Mouse (Mus musculus) small intestine, adult 2 months (tissue): ENCODE data around the gene Lca5. TPM values are rescaled to one million over a fixed set of nuclear protein-coding genes. Genes with fewer than 3 reads are reported as not detected.

Source experiments
- H3K27ac ChIP-seq: fragments of 200-500 bp; 2 replicates; pipeline ENCODE4 v1.5.1; 2012; ENCODE audit warnings: low read depth, low read length, control low read depth, inconsistent platforms; ENCODE audit not compliant: insufficient read depth
- H3K27me3 ChIP-seq: fragments of 200-500 bp; 2 replicates; pipeline ENCODE4 v1.6.1; 2012; ENCODE audit warnings: mild to moderate bottlenecking, moderate library complexity, low read length, inconsistent platforms; ENCODE audit not compliant: control insufficient read depth, insufficient read depth
- H3K36me3 ChIP-seq: fragments of 200-500 bp; 2 replicates; pipeline ENCODE4 v1.6.1; 2012; ENCODE audit warnings: mild to moderate bottlenecking, low read length, control low read depth, inconsistent platforms; ENCODE audit not compliant: control insufficient read depth, insufficient read depth
- H3K4me1 ChIP-seq: fragments of 200-500 bp; 2 replicates; pipeline ENCODE4 v1.6.1; 2012; ENCODE audit warnings: low read length, inconsistent platforms, mixed read lengths; ENCODE audit not compliant: control insufficient read depth, insufficient read depth, insufficient read length
- H3K4me3 ChIP-seq: fragments of 200-500 bp; 2 replicates; pipeline ENCODE4 v1.5.1; 2012; ENCODE audit warnings: low read depth, mild to moderate bottlenecking, control low read depth, inconsistent platforms, low read length, moderate library complexity
- CTCF ChIP-seq: fragments of 200-500 bp; IDR thresholded peaks from 2 replicates; pipeline ENCODE4 v1.5.1; 2012; ENCODE audit warnings: low read depth, mild to moderate bottlenecking, control low read depth, inconsistent platforms, low read length, moderate library complexity, mixed read lengths; ENCODE audit not compliant: insufficient replicate concordance, insufficient read length; ENCODE audit errors: extremely low read depth
- POLR2A ChIP-seq: fragments of 200-500 bp; IDR thresholded peaks from 2 replicates; pipeline ENCODE4 v1.6.1; 2012; ENCODE audit warnings: low read depth, mild to moderate bottlenecking, control low read depth, inconsistent platforms, low read length, moderate library complexity
- WGBS: fragments of 180-500 bp; shearing (Covaris S2); methylation state at CpG from one replicate; pipeline ENCODE4 v1.1.7; 2018; 5-methylcytosine and 5-hydroxymethylcytosine counted together
- polyA plus RNA-seq: library from polyadenylated mRNA; depleted of rRNA; stranded (reverse); fragments of >200 nt; gene quantifications from 2 replicates; pipeline ENCODE4 v1.2.3, GENCODE M21; 2012; rRNA removed

Lca5 gene
- polyA plus RNA-seq: 0.13 and 0.18 TPM in 2 replicates

DNA sequence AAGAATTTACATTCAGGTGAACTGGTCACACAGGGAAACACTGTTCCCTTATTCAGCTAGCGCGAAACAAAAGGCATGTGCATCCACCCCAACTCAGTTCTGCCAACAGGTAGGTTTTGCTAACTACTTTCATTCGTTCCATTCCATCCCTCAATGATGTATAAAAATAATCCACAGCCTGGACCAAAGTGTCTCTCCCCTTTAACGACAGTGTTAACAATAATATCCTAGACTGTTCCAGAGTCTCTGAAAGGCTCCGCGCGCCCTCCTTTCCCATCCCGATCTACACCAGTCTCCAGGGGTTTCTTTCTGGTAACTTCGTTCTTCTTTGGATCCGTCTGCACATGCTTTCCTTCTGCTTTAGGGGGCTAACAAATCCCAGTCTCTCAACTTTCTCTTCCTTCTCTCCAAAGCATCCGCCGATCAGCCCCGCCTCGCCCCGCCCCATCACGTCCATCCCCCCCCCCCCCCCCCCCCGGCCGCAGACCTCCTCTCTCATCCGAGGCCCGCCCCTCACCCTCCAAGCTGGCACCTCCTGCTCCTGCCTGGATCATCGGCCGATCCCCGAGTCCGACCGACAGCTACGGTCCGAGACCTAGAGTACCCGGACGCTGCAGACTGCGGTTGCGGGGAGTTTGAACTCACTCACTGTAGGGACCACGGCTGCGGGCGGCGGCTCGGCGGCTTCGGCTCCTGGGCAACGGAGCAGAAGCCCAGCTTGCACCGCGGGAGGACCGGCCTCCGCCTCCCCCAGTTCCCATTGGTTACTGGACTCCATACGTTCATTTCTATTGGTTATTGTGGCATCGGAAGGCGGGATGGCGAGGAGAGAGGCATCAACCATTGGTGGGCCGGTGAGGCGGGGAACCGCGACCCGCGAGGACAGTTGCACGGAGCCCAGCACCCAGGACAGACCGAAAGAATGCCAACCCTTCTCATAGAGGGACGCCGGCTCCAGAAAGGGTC lies at the start of gene Lca5:
Lca5 (minus strand) TSS at position 736 of the 966 bp plus-strand sequence.
- TF ChIP-seq POLR2A: no peak
- H3K36me3 ChIP-seq: no peaks in the 10 kb centered on the region
- peak within 1 kb of the TSS; percentile 19; the same call in 1 of the 2 replicates for H3K27ac ChIP-seq
- no peaks in the 10 kb centered on the region for H3K27me3 ChIP-seq
- H3K4me3 ChIP-seq: peak within 1 kb of the TSS; percentile 83
- no peaks in the 10 kb centered on the region for H3K4me1 ChIP-seq
- 2% methylated on average over 54 of the region's 57 CpGs for WGBS

DNA sequence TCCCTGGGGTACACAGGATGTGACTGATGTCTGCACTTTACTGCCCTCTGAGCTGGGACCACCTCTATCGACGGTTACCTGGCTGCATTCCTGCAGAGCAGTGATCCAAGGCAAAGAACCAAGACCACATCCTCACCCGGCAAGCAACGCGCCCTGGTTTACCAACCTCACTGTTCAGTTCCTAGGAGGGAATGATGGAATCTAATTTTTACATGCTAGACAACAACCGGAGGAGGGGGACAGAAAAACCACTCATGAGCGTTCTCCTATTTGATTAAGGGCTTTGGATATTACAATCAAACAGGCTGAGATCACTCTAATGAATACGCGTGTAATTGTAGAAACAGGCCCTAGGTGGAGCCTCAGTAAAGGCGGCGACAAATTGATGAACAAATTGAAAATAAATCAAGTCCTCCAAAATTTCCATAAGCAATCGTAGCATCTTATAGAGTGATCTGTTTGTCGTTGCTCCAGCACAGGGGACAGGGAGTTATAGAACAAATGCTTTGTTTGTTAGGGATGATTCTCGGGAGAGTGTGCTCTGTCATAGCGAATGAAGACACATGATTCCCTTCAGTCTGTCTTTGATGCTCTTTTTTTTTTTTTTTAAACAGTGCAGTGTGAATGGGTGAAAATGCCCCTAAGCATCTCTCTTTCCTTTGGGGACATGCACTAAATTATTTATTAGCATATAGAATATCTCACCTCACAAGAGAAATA lies 47.7 kb upstream of the Lca5 start:
- Histone ChIP-seq H3K4me1 (no peaks in the 10 kb centered on the region), H3K27ac (no peak overlapping the region), H3K27me3 (no peaks in the 10 kb centered on the region), H3K36me3 (no peaks in the 10 kb centered on the region), H3K4me3 (no peak overlapping the region)
- TF ChIP-seq CTCF (no peak), POLR2A (no peak)
- 32% methylated on average over 15 of the region's 15 CpGs for WGBS

DNA sequence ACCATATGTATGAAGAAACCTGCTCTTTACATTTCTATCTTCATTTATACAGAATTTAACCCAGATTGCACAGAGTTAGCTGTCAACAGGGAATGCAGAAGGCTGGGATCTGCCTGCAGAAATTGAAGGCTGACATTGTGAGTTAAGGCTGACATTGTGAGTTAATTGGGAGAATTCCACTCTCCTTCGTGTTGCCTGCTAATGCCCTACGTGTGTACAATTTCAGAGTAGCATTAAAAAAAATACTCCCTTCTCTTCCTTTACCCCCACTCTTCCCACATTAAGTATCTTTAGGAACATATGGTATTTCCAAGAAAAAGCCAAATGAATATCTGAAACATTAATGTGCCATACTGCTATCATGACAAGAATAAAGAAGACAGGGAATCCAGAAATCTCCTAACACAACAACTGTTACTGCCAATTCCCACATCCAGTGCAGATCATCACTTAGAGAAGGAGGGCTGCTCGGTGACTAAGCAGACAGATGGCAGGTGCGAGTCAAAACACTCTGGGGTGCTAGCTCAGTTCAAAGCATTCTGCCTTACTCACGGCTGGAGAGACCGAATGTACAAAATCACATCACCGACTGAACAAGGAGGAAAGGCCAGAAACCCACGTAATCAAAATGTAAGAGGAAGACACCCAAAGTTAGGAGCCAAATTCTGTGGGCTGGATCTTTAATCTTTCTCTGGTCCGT lies 47.0 kb upstream of the Lca5 start:
- TF ChIP-seq POLR2A (no peak), CTCF (no peak)
- Histone ChIP-seq H3K27me3 (no peaks in the 10 kb centered on the region), H3K36me3 (no peaks in the 10 kb centered on the region), H3K4me1 (no peaks in the 10 kb centered on the region), H3K4me3 (no peak overlapping the region), H3K27ac (no peak overlapping the region)
- 50% methylated on average over 9 of the region's 9 CpGs for WGBS

DNA sequence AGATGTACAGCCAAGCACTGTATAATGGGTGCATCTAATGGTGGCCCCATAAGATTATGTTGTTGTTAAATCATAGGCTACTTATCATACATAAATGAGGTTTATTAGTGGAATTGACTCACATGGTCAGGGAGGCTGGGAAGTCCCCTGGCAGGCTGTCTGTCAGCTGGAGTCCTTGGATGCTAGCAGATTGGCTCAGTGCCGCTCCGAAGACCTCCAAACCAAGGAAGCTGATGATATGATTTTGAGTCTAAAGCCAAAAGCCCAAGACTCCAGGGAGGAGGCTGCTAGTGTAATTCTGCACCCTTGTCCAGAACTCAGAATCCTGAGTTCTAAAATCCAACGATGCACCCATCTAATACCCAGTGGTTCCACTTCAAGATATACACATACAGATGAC lies 45.0 kb upstream of the Lca5 start:
- WGBS: 90% methylated on average over 3 of the region's 3 CpGs
- Histone ChIP-seq H3K27ac (no peak overlapping the region), H3K4me1 (no peaks in the 10 kb centered on the region), H3K36me3 (no peaks in the 10 kb centered on the region), H3K4me3 (no peak overlapping the region), H3K27me3 (no peaks in the 10 kb centered on the region)
- TF ChIP-seq POLR2A: no peak
- TF ChIP-seq CTCF: no peak

DNA sequence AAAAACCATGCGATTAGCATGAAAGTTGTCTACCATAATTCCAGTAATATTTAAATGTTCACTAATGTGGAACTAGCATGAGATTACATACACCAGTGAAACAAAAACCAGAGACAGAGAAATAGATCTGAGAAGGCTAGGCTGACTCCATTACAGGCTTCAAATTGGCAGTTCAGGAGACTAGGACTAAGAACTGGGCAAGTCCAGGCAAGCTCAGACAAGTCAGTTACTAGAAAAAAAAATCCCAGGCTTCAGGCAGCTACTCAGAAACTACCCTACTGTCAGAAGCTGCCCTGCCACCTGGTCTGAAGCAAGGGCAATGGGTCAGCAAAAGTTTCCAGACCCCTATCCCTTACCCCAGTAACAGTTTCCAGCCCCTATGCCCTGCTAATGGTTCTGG lies 44.4 kb upstream of the Lca5 start:
- Histone ChIP-seq H3K4me1 (no peaks in the 10 kb centered on the region), H3K27ac (no peak overlapping the region), H3K27me3 (no peaks in the 10 kb centered on the region), H3K4me3 (no peak overlapping the region), H3K36me3 (no peaks in the 10 kb centered on the region)
- WGBS: 90% methylated on average over 1 of the region's 1 CpGs
- TF ChIP-seq POLR2A (no peak), CTCF (no peak)

DNA sequence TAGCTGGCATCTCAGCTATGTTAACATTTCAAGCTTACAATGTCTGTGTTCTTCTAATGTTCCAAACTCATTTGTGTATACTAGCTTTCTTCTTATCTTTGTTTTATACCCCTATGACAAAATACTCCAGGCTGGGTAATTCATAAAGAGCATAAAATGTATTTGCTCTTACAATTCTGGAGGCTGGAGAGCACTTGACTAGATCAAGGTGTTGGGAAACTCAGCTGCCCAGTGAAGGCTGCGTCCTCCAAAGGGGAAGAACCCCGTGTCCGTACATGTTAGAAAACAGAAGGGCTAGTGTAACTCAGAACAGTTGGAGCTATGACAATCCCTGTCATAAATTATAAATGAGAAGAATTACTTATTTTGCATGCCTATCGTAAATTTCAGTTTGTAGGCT lies 42.5 kb upstream of the Lca5 start:
- no peaks in the 10 kb centered on the region for H3K4me1 ChIP-seq
- 89% methylated on average over 4 of the region's 4 CpGs for WGBS
- TF ChIP-seq CTCF: no peak
- no peak for TF ChIP-seq POLR2A
- no peak overlapping the region for H3K4me3 ChIP-seq
- no peaks in the 10 kb centered on the region for H3K27me3 ChIP-seq
- no peaks in the 10 kb centered on the region for H3K36me3 ChIP-seq
- H3K27ac ChIP-seq: no peak overlapping the region
